Mouse (Mus musculus): Measurements from ENCODE around the gene Map9. TPM values are rescaled to one million over a fixed set of nuclear protein-coding genes. Genes with fewer than 3 reads are reported as not detected.
"Not testable (repeated sequence)": the region's sequence is repeated elsewhere in the genome, so short reads cannot be mapped to it uniquely, and the experiment has no call there.

The Map9 gene
- 15.3 and 15.5 TPM in 2 replicates for polyA plus RNA-seq (2016; fragmentation: Nextera tagmentation; extraction: Ambion mirVana)

- H3K4me1 ChIP-seq: no peaks in the 10 kb centered on the region
- no peaks in the 10 kb centered on the region for H3K9me3 ChIP-seq
- H3K27ac ChIP-seq: no peak within 1 kb of the TSS
- no peaks in the 10 kb centered on the region for H3K27me3 ChIP-seq (replicated peaks)
- H3K9ac ChIP-seq: peak within 1 kb of the TSS; percentile 62
- H3K36me3 ChIP-seq: no peaks in the 10 kb centered on the region
- WGBS: under 1% methylated on average over 54 of the region's 54 CpGs
- ATAC-seq (ENCODE audit: low FRiP score, low read depth): peak; percentile 100
- peak within 1 kb of the TSS; percentile 68 for H3K4me2 ChIP-seq (replicated peaks)
- H3K4me3 ChIP-seq: peak within 1 kb of the TSS; percentile 87
Measured at GRCm38 (mm10) chr3:82357797-82358524, at the start of gene Map9. Gene Map9, plus strand, starts transcription at chr3:82358044.

GRCm38 (mm10) chr3:82315728-82316127, 42.1 kb upstream of the Map9 start:
- H3K4me2 ChIP-seq (replicated peaks): no peak overlapping the region
- no peak overlapping the region for H3K27ac ChIP-seq
- 87% methylated on average over 4 of the region's 4 CpGs for WGBS
- no peaks in the 10 kb centered on the region for H3K4me1 ChIP-seq
- ATAC-seq (ENCODE audit: low FRiP score, low read depth): no peak
- no peaks in the 10 kb centered on the region for H3K9me3 ChIP-seq
- no peak overlapping the region for H3K4me3 ChIP-seq
- H3K9ac ChIP-seq: no peak overlapping the region
- no peaks in the 10 kb centered on the region for H3K36me3 ChIP-seq
- no peaks in the 10 kb centered on the region for H3K27me3 ChIP-seq (replicated peaks)

- WGBS: 87% methylated on average over 1 of the region's 1 CpGs
- H3K9me3 ChIP-seq; H3K27ac ChIP-seq; H3K9ac ChIP-seq; H3K4me1 ChIP-seq; H3K36me3 ChIP-seq; H3K4me2 ChIP-seq (replicated peaks); H3K27me3 ChIP-seq (replicated peaks); H3K4me3 ChIP-seq; ATAC-seq (ENCODE audit: low FRiP score, low read depth): not testable (repeated sequence)
Measured at GRCm38 (mm10) chr3:82326736-82327135, 31.1 kb upstream of the Map9 start.

- Histone ChIP-seq H3K27me3 (replicated peaks) (no peaks in the 10 kb centered on the region), H3K36me3 (no peaks in the 10 kb centered on the region), H3K4me3 (no peak overlapping the region), H3K4me2 (replicated peaks) (no peak overlapping the region), H3K9ac (no peak overlapping the region), H3K4me1 (no peaks in the 10 kb centered on the region), H3K9me3 (no peaks in the 10 kb centered on the region), H3K27ac (no peak overlapping the region)
- WGBS: 90% methylated on average over 1 of the region's 1 CpGs
- ATAC-seq (ENCODE audit: low FRiP score, low read depth): no peak
Measured at GRCm38 (mm10) chr3:82332067-82332466, 25.8 kb upstream of the Map9 start.

GRCm38 (mm10) chr3:82332536-82332935, 25.3 kb upstream of the Map9 start:
- Histone ChIP-seq H3K36me3 (no peaks in the 10 kb centered on the region), H3K27ac (no peak overlapping the region), H3K4me3 (no peak overlapping the region), H3K4me2 (replicated peaks) (no peak overlapping the region), H3K9me3 (no peaks in the 10 kb centered on the region), H3K9ac (no peak overlapping the region), H3K4me1 (no peaks in the 10 kb centered on the region), H3K27me3 (replicated peaks) (no peaks in the 10 kb centered on the region)
- ATAC-seq (ENCODE audit: low FRiP score, low read depth): peak; percentile 60; the same call in 1 of the 2 replicates
- 87% methylated on average over 4 of the region's 4 CpGs for WGBS

GRCm38 (mm10) chr3:82333128-82333969, 24.5 kb upstream of the Map9 start:
- 9% methylated on average over 16 of the region's 16 CpGs for WGBS
- Histone ChIP-seq H3K27me3 (replicated peaks) (no peaks in the 10 kb centered on the region), H3K9ac (0 out of 2 replicates have a peak overlapping the region, but pooled peaks have one; percentile 29), H3K4me1 (no peaks in the 10 kb centered on the region), H3K36me3 (no peaks in the 10 kb centered on the region), H3K4me2 (replicated peaks) (peak overlapping the region; percentile 57), H3K9me3 (no peaks in the 10 kb centered on the region), H3K4me3 (0 out of 2 replicates have a peak overlapping the region, but pooled peaks have one; percentile 16), H3K27ac (no peak overlapping the region)
- ATAC-seq (ENCODE audit: low FRiP score, low read depth): peak; percentile 77

GRCm38 (mm10) chr3:82340111-82340510, 17.7 kb upstream of the Map9 start:
- Histone ChIP-seq H3K27ac (no peak overlapping the region), H3K4me2 (replicated peaks) (no peak overlapping the region), H3K4me1 (no peaks in the 10 kb centered on the region), H3K4me3 (no peak overlapping the region), H3K9me3 (no peaks in the 10 kb centered on the region), H3K9ac (no peak overlapping the region), H3K27me3 (replicated peaks) (no peaks in the 10 kb centered on the region), H3K36me3 (no peaks in the 10 kb centered on the region)
- WGBS: 74% methylated on average over 10 of the region's 10 CpGs
- ATAC-seq (ENCODE audit: low FRiP score, low read depth): no peak

- Histone ChIP-seq H3K27ac (no peak overlapping the region), H3K27me3 (replicated peaks) (no peaks in the 10 kb centered on the region), H3K4me2 (replicated peaks) (no peak overlapping the region), H3K9me3 (no peaks in the 10 kb centered on the region), H3K36me3 (no peaks in the 10 kb centered on the region), H3K9ac (no peak overlapping the region), H3K4me1 (no peaks in the 10 kb centered on the region), H3K4me3 (no peak overlapping the region)
- no peak for ATAC-seq (ENCODE audit: low FRiP score, low read depth)
- 77% methylated on average over 2 of the region's 2 CpGs for WGBS
Measured at GRCm38 (mm10) chr3:82348277-82348860, 9.5 kb upstream of the Map9 start.

- Histone ChIP-seq H3K27me3 (replicated peaks) (no peaks in the 10 kb centered on the region), H3K4me1 (no peaks in the 10 kb centered on the region), H3K4me2 (replicated peaks) (no peak overlapping the region), H3K9ac (no peak overlapping the region), H3K36me3 (no peaks in the 10 kb centered on the region), H3K27ac (no peak overlapping the region), H3K4me3 (no peak overlapping the region), H3K9me3 (no peaks in the 10 kb centered on the region)
- WGBS: 45% methylated on average over 2 of the region's 2 CpGs
- no peak for ATAC-seq (ENCODE audit: low FRiP score, low read depth)
Measured at GRCm38 (mm10) chr3:82350321-82350720, 7.5 kb upstream of the Map9 start.

GRCm38 (mm10) chr3:82357340-82357739, 504 bp upstream of the Map9 start:
- H3K4me3 ChIP-seq: peak overlapping the region; percentile 87
- H3K4me2 ChIP-seq (replicated peaks): peak overlapping the region; percentile 68
- 0 out of 2 replicates have a peak overlapping the region, but pooled peaks have one; percentile 21 for H3K9ac ChIP-seq
- H3K4me1 ChIP-seq: no peaks in the 10 kb centered on the region
- H3K27me3 ChIP-seq (replicated peaks): no peaks in the 10 kb centered on the region
- 10% methylated on average over 5 of the region's 5 CpGs for WGBS
- peak; percentile 33 for ATAC-seq (ENCODE audit: low FRiP score, low read depth)
- H3K36me3 ChIP-seq: no peaks in the 10 kb centered on the region
- H3K27ac ChIP-seq: no peak overlapping the region
- no peaks in the 10 kb centered on the region for H3K9me3 ChIP-seq

GRCm38 (mm10) chr3:82359036-82359435, 1.2 kb downstream of the Map9 start:
- WGBS: 90% methylated on average over 8 of the region's 8 CpGs
- peaks cover 3% of the 10 kb centered on the region; the same call in 1 of the 2 replicates for H3K36me3 ChIP-seq
- H3K4me3 ChIP-seq: no peak overlapping the region
- H3K9me3 ChIP-seq: no peaks in the 10 kb centered on the region
- no peaks in the 10 kb centered on the region for H3K27me3 ChIP-seq (replicated peaks)
- H3K4me2 ChIP-seq (replicated peaks): peak overlapping the region; percentile 68; the same call in 1 of the 2 replicates
- no peak for ATAC-seq (ENCODE audit: low FRiP score, low read depth)
- no peak overlapping the region for H3K9ac ChIP-seq
- H3K27ac ChIP-seq: no peak overlapping the region
- H3K4me1 ChIP-seq: no peaks in the 10 kb centered on the region

GRCm38 (mm10) chr3:82362452-82362851, 4.6 kb downstream of the Map9 start:
- 38% methylated on average over 4 of the region's 4 CpGs for WGBS
- Histone ChIP-seq H3K27ac (no peak overlapping the region), H3K9me3 (no peaks in the 10 kb centered on the region), H3K36me3 (peaks cover 3% of the 10 kb centered on the region; the same call in 1 of the 2 replicates), H3K4me3 (no peak overlapping the region), H3K4me1 (no peaks in the 10 kb centered on the region), H3K9ac (no peak overlapping the region), H3K27me3 (replicated peaks) (no peaks in the 10 kb centered on the region), H3K4me2 (replicated peaks) (no peak overlapping the region)
- no peak for ATAC-seq (ENCODE audit: low FRiP score, low read depth)

All from neural tube, embryonic 12.5 days (tissue).